Mouse (Mus musculus): ENCODE results near the gene Gnb2. TPM values are rescaled to one million over a fixed set of nuclear protein-coding genes. Genes with fewer than 3 reads are reported as not detected.

The Gnb2 gene
- 332 and 439 TPM in 2 replicates for polyA plus RNA-seq (2012; ENCODE audit: insufficient read depth, low replicate concordance)

GRCm38 (mm10) chr5:137533117-137533827 is at the start of gene Gnb2, which contains the start of gene Epo:
Gene Gnb2, minus strand, starts transcription at chr5:137533510.
Gene Epo, minus strand, starts transcription at chr5:137533242.
- Histone ChIP-seq H3K9me3 (peaks cover 7% of the 10 kb centered on the region), H3K27me3 (replicated peaks) (peaks cover 9% of the 10 kb centered on the region), H3K4me3 (replicated peaks) (peak within 1 kb of the TSS; percentile 99), H3K4me1 (peaks cover 50% of the 10 kb centered on the region), H3K36me3 (replicated peaks; ENCODE audit: low read length) (peaks cover 25% of the 10 kb centered on the region)
- no peak for TF ChIP-seq FLI1 (IDR thresholded peaks at IDR 0.05; ENCODE audit: low read length)
- no peak for TF ChIP-seq GATA1 (IDR thresholded peaks at IDR 0.05; ENCODE audit: borderline replicate concordance, low read length)

- Histone ChIP-seq H3K27me3 (replicated peaks) (peaks cover 40% of the 10 kb centered on the region), H3K4me1 (peaks cover 17% of the 10 kb centered on the region), H3K4me3 (replicated peaks) (no peak overlapping the region), H3K9me3 (peaks cover 11% of the 10 kb centered on the region), H3K36me3 (replicated peaks; ENCODE audit: low read length) (peaks cover 5% of the 10 kb centered on the region)
- no peak for TF ChIP-seq FLI1 (IDR thresholded peaks at IDR 0.05; ENCODE audit: low read length)
- no peak for TF ChIP-seq GATA1 (IDR thresholded peaks at IDR 0.05; ENCODE audit: borderline replicate concordance, low read length)
Observed at GRCm38 (mm10) chr5:137582702-137583101, 49.4 kb upstream of the Gnb2 start.

GRCm38 (mm10) chr5:137580246-137580645 is 46.9 kb upstream of the Gnb2 start:
- no peak overlapping the region for H3K4me3 ChIP-seq (replicated peaks)
- peaks cover 17% of the 10 kb centered on the region for H3K4me1 ChIP-seq
- H3K27me3 ChIP-seq (replicated peaks), result peaks cover 47% of the 10 kb centered on the region
- no peaks in the 10 kb centered on the region for H3K9me3 ChIP-seq
- TF ChIP-seq FLI1 (IDR thresholded peaks at IDR 0.05; ENCODE audit: low read length) (no peak), GATA1 (IDR thresholded peaks at IDR 0.05; ENCODE audit: borderline replicate concordance, low read length) (no peak)
- peaks cover 3% of the 10 kb centered on the region for H3K36me3 ChIP-seq (replicated peaks; ENCODE audit: low read length)

- peaks cover 8% of the 10 kb centered on the region for H3K9me3 ChIP-seq
- peaks cover 31% of the 10 kb centered on the region for H3K4me1 ChIP-seq
- no peak overlapping the region for H3K4me3 ChIP-seq (replicated peaks)
- H3K36me3 ChIP-seq (replicated peaks; ENCODE audit: low read length), result peaks cover 3% of the 10 kb centered on the region
- TF ChIP-seq GATA1 (IDR thresholded peaks at IDR 0.05; ENCODE audit: borderline replicate concordance, low read length), result no peak
- TF ChIP-seq FLI1 (IDR thresholded peaks at IDR 0.05; ENCODE audit: low read length), result no peak
- H3K27me3 ChIP-seq (replicated peaks), result peaks cover 69% of the 10 kb centered on the region
Observed at GRCm38 (mm10) chr5:137574470-137574901, 41.2 kb upstream of the Gnb2 start.

- Histone ChIP-seq H3K9me3 (peaks cover 13% of the 10 kb centered on the region), H3K36me3 (replicated peaks; ENCODE audit: low read length) (no peaks in the 10 kb centered on the region), H3K27me3 (replicated peaks) (peaks cover 81% of the 10 kb centered on the region), H3K4me1 (peaks cover 37% of the 10 kb centered on the region), H3K4me3 (replicated peaks) (peak overlapping the region; percentile 80)
- TF ChIP-seq FLI1 (IDR thresholded peaks at IDR 0.05; ENCODE audit: low read length) (no peak), GATA1 (IDR thresholded peaks at IDR 0.05; ENCODE audit: borderline replicate concordance, low read length) (no peak)
Observed at GRCm38 (mm10) chr5:137570691-137571586, 37.6 kb upstream of the Gnb2 start.

GRCm38 (mm10) chr5:137570181-137570580 is 36.9 kb upstream of the Gnb2 start:
- H3K9me3 ChIP-seq, result peaks cover 13% of the 10 kb centered on the region
- H3K4me1 ChIP-seq, result peaks cover 37% of the 10 kb centered on the region
- H3K36me3 ChIP-seq (replicated peaks; ENCODE audit: low read length), result no peaks in the 10 kb centered on the region
- TF ChIP-seq FLI1 (IDR thresholded peaks at IDR 0.05; ENCODE audit: low read length) (no peak), GATA1 (IDR thresholded peaks at IDR 0.05; ENCODE audit: borderline replicate concordance, low read length) (no peak)
- H3K27me3 ChIP-seq (replicated peaks), result peaks cover 88% of the 10 kb centered on the region
- peak overlapping the region; percentile 84 for H3K4me3 ChIP-seq (replicated peaks)

GRCm38 (mm10) chr5:137569665-137570064 is 36.4 kb upstream of the Gnb2 start, which contains the start of gene Tfr2:
Gene Tfr2, plus strand, starts transcription at chr5:137569840.
- TF ChIP-seq FLI1 (IDR thresholded peaks at IDR 0.05; ENCODE audit: low read length), result no peak
- TF ChIP-seq GATA1 (IDR thresholded peaks at IDR 0.05; ENCODE audit: borderline replicate concordance, low read length), result no peak
- Histone ChIP-seq H3K36me3 (replicated peaks; ENCODE audit: low read length) (no peaks in the 10 kb centered on the region), H3K9me3 (peaks cover 11% of the 10 kb centered on the region), H3K4me1 (peaks cover 37% of the 10 kb centered on the region), H3K4me3 (replicated peaks) (peak within 1 kb of the TSS; percentile 84), H3K27me3 (replicated peaks) (peaks cover 88% of the 10 kb centered on the region)

- Histone ChIP-seq H3K9me3 (peaks cover 5% of the 10 kb centered on the region; the same call in 1 of the 2 replicates), H3K27me3 (replicated peaks) (peaks cover 86% of the 10 kb centered on the region), H3K4me1 (peaks cover 37% of the 10 kb centered on the region), H3K36me3 (replicated peaks; ENCODE audit: low read length) (no peaks in the 10 kb centered on the region), H3K4me3 (replicated peaks) (peak overlapping the region; percentile 15)
- no peak for TF ChIP-seq FLI1 (IDR thresholded peaks at IDR 0.05; ENCODE audit: low read length)
- no peak for TF ChIP-seq GATA1 (IDR thresholded peaks at IDR 0.05; ENCODE audit: borderline replicate concordance, low read length)
Observed at GRCm38 (mm10) chr5:137569031-137569430, 35.7 kb upstream of the Gnb2 start.

- no peak for TF ChIP-seq GATA1 (IDR thresholded peaks at IDR 0.05; ENCODE audit: borderline replicate concordance, low read length)
- no peak for TF ChIP-seq FLI1 (IDR thresholded peaks at IDR 0.05; ENCODE audit: low read length)
- peaks cover 84% of the 10 kb centered on the region for H3K27me3 ChIP-seq (replicated peaks)
- peaks cover 5% of the 10 kb centered on the region; the same call in 1 of the 2 replicates for H3K9me3 ChIP-seq
- H3K36me3 ChIP-seq (replicated peaks; ENCODE audit: low read length), result no peaks in the 10 kb centered on the region
- no peak overlapping the region for H3K4me3 ChIP-seq (replicated peaks)
- peaks cover 37% of the 10 kb centered on the region for H3K4me1 ChIP-seq
Observed at GRCm38 (mm10) chr5:137568223-137568798, 35.0 kb upstream of the Gnb2 start.
